Mouse (Mus musculus) mouse trophoblast stem cell (cell line): ENCODE measurements around the gene S100a5.

ENCODE experiments used
- in situ Hi-C, 2 experiments: fragments of 300-500 bp; cut with MseI, MboI; formaldehyde crosslinking; loops; 2 replicates in 1 of 2; 3 replicates in 1 of 2; pipeline ENCODE4 v1.15.1; 2025

S100a5 gene

DNA sequence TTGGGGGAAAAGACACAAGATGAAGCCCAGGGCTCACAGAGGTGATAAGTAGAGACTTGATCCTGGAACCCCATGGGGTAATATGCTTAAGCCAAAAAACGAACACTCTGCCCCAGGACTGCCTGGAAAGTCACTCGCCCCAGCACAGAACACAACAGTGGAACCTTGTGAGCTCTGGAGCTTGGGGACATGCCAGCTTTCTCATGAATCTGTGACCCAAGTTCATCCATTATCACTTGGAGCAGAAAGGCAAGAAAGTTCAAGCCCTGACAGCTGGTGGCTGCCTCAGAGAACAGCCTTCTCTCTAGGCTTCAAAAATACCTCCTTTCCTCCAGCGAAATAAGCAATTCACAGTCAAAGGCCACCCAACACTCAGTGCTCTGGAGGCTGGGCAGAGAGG is 8.9 kb upstream of the S100a5 start:
- in situ Hi-C loops = no loop called here

DNA sequence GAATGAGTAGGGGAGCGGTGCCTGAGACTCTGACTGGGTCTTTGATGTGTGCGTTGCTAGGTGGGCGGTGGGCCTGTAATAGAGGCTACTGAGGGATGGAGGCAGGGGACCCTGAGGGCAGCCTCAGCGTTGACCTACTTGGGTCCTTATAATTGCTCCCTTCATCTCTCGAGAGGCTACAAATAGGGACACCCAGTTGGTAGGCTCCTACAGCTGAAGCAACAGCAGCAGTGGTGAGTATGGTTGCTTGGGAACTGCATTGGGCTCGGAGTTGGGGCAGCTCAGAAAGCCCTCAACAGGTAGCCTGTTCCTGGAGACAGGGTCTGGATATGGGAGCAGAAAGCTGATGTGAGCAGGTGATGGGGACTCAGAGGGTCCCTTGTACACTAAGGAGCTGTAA is 8.3 kb upstream of the S100a5 start:
- in situ Hi-C loops = no loop called here

DNA sequence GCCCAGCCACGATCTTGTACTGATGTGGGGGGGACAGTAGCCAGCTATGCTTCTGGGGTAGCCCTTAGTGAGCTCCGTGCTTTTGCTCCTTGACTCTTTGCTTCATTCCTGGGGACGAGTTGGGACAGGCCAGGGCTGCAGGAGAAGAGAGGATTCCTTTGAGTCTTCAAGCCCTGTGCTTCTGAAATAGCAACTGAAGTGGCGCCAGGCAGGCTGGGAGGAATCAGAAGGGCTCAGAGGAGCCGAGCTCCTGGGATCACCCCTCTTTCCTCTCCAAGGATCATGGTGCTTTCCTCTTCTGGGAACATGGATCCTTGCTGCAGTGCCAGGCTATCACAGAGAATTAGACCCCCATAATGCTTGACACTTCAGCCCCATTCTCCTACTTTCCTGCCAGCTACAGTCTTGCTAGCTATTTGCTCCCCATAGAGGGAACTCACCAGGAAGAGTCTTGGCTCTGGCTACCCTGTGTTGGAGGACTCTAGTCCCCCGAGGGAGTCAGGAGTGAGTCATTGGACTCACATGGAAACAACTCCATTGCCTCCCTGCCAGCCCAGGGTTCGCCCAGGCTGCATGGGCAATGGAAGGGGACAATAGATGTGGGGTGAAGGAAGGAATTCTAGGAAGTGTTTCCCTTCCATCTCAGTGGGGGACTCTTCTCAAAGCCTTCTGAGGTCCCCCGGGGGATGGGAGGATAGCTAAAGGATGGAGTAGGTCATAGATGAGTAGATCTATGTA is 7.7 kb upstream of the S100a5 start:
- in situ Hi-C loops = no loop called here

DNA sequence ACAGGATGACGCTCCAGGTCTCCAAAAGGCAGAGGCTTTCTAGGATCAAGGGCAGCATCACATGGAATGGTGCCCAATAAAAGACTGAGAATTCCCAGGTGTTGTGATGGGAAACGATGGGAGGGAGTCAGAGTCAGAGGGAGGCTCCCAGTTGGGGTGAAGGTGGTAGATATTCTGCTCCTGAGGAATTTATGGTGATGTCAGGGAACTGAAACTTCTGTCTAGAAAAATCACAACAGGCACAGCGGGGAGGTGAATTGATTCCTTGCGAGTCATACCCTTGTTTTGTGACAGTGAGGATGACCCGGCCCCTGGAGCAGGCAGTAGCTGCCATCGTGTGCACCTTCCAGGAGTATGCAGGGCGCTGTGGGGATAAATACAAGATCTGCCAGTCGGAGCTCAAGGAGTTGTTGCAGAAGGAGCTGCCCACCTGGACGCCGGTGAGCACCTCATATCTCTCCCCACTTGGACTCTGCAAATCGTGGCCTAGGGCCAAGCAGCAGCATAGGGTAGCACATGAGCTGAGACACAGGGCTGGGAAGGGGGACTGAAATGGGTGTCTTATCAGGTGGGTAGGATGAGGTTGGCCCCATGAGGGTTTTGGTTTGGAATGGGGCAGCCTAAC is 6.7 kb upstream of the S100a5 start, which contains the start of gene Gm42674:
TSS of gene Gm42674 (plus strand) at position 419 of the 625 bp plus-strand sequence.
- in situ Hi-C loops = no loop called here

DNA sequence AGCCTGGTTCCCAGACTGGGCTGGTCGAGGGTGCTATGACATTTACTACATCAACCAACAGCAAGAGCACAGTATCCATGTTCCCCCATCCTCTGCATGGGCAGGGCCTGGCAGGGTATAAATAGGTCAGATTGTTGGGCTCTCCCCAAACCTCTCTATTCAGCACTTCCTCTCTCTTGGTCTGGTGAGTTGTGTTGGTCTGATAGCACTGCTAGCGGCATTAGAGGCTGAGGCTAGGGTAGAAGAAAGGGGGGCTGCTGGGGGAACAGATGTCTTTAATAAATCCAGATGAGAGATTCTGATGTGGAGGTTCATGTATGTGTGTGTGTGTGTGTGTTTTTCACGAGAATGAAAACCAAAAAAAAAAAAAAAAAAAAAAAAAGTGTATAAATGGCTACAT is 4.7 kb upstream of the S100a5 start, which contains the start of gene S100a4:
TSS of gene S100a4 (plus strand) at position 149 of the 400 bp plus-strand sequence.
- in situ Hi-C loops = no loop called here

DNA sequence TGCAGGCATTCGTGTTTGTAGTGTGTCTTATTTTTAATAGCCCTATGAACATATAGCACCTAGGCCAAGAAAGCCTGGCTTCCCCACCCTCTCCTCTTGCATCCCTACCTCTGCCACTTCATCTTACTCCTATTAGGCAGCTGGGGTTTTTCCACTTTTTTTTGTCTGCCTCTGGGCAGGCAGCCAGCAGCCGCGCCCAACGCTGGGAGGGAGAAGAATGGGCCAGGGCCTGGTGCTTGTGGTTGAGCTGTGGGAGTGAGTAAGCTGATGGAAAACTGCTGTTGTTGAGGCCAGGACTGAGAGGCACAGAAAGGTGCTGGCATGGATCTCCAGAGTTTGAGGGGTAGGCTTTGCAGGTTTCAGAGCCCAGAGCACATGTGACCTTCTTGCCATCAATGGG is 3.9 kb upstream of the S100a5 start:
- in situ Hi-C loops = no loop called here

DNA sequence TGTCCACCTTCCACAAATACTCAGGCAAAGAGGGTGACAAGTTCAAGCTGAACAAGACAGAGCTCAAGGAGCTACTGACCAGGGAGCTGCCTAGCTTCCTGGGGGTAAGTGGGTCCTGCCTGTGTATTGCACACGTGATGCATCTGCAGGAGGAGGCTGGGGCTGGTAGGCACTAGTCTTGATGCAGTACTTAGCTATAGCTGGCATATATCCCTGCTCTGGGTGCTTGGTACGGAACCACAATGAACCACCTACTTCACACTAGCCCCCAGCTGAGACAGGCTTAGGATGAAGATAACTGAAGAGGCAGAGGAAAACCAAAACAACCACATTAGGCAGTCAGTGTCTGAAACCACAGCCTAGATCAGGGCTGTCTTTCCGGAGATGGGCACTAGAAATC is 3.3 kb upstream of the S100a5 start:
- in situ Hi-C loops = no loop called here

DNA sequence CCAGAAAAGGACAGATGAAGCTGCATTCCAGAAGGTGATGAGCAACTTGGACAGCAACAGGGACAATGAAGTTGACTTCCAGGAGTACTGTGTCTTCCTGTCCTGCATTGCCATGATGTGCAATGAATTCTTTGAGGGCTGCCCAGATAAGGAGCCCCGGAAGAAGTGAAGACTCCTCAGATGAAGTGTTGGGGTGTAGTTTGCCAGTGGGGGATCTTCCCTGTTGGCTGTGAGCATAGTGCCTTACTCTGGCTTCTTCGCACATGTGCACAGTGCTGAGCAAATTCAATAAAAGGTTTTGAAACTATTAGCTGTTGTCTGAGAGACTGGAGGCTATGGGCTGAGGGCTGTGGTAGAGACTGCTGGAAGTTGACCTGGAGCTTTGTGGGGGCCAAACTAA is 2.6 kb upstream of the S100a5 start:
- in situ Hi-C loops = no loop called here

DNA sequence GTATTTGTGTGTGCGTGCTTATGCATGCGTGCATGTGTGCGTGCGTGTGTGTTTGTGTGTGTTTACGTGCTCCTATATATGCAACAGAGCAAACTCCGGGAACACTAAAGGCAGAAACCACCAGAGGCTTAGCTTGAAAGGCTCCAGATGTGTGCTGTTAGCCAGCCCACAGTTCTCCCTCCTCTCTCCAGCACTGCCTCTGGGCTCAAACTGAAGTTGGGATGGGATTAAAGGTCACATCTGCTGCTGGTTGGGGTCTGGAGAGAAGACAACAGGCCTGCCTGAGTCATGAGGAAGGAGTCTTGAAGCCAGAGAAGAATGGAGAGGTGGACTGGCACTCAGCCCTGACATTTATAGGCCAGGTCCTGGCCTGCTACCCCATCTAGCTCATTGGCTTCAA is 2.1 kb upstream of the S100a5 start:
- in situ Hi-C loops = no loop called here

DNA sequence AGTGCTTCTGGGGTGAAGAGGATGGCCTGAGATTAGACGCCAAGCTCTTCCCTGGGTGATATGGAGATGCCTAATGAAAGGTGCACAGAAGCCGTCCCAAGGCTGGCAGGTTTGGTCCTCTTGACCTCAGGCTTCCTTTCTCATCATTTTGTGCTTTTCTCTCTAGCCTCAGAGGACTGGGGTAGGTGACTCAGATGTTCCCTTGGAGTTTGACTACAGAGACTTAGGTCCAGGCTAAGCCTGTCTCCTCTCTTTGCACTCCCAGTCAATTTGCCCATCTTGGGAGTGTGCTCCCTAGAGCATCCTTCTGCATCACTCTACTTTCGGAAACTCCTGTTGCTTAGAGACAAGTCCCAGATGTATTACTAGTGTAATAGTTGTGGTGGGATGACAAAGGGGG is 962 bp upstream of the S100a5 start:
- in situ Hi-C loops = no loop called here

DNA sequence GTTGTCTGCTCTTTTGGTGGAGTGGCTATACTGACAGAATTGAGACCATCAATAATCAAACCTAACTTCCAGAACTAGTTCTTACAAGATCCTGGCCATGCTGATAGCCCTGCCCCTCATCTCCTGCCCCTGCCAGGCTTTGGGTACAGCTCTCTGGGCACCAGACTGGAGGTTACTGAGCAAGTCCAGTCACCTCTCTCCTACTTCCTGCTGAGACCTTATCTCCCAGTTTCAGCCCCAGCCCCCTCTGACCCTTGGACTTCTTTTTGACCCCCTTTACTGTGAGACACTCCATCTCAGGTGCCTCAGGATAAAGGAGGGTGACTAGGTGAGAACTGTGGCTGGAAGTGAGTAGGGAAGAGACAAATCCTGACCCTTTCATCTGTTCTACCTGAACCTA is 779 bp downstream of the S100a5 start:
- in situ Hi-C loops = no loop called here

DNA sequence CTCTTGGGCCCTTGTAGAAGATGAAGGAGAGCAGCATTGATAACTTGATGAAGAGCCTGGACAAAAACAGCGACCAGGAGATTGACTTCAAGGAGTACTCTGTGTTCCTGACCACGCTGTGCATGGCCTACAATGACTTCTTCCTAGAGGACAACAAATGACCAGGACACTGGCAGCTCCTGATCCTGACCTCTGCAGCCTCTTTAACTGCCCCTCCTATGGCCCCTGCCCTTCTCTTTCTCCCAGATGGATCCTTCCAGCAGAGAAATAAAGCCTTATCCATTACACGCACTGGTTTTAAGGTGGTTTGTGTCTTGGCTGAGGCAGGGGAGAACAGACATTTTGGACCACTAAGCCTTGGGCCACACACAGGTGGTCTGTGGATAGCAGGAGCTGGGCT is 3.2 kb downstream of the S100a5 start:
- in situ Hi-C loops = no loop called here

DNA sequence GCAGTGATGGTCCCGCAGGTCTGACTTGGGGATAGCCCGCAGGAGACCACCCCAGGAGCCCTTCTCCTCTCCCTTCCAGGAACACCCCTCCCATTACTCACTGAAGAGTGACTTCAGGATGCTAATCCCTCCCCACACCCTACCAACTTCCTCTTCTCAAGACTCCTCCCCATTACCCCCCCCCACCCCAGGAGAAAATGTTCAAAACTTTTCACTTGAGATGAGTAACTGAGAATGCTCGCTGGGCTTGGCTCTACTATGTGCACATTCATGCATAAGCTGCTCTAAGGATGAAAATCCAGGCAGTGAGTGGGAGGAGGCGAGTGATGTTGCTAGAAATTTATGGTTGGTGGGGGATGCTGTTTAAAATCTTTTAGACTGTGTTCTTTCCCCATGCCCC is 3.7 kb downstream of the S100a5 start:
- in situ Hi-C loops = no loop called here

DNA sequence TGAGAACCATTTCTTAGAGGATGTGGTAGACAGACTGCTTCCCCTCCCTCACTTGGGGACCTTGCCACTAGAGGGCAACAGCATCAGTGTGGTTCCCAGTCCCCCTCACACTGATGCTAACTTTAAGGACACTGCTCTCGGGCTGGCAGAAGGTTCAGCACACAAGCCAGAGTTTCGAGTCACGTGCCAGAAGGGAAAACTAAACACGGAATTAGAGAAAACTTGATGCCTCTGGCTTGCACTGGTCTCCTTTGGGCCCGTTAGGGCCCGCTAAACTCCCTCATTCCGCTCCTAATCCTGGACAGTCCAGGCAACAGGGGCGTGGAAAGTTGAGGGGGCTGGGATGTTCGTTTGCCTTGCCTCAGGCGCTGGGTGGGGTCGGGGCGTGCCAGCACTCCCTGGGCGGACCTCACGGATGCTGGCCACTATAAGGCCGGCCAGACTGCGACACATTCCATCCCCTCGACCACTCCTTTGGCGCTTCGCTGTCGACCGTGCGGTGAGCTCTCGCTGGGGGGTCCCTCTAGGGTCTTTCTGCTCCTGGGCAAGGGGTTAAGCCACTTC is 4.5 kb downstream of the S100a5 start, which contains the start of gene S100a6:
TSS of gene S100a6 (plus strand) at position 155 of the 564 bp plus-strand sequence.
- in situ Hi-C loops = no loop called here

DNA sequence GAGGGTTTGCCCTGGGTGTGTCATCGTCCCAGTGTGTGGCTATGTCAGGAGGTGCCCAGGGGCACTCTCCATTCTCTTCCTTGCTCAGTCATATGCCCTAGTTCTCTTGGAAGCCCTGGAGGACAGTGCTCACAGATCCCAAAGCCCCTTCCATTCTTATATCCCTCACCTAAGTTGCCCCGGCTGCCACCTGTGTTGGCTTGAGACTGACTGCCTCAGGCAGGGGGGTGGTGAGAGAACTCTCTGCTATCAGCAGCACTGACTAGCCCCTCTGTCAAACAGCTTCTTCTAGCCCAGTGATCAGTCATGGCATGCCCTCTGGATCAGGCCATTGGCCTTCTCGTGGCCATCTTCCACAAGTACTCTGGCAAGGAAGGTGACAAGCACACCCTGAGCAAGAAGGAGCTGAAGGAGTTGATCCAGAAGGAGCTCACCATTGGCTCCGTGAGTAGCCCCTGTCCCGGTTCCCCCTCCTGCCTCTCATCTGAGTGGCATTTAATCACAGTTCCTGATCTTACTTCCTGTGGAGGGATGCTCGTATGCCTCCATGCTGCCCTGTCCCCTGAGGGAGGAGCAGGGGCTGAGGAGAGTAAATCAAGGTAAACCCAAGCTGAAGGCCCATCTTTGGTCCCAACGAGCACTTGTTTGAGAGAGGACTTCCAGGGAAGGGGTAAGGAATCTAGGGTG is 5.3 kb downstream of the S100a5 start:
- in situ Hi-C loops = no loop called here

DNA sequence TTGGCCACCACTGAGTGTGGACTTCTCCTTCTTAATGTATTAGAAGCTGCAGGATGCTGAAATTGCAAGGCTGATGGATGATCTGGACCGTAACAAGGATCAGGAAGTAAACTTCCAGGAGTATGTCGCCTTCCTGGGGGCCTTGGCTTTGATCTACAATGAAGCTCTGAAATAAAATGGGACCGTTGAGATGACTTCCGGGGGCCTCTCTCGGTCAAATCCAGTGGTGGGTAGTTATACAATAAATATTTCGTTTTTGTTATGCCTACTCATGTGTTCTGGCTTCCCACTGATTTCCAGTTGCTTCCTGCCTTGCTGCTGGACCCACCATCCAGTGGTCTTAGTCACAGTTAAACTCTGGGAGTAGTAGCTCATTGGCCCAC is 5.8 kb downstream of the S100a5 start:
- in situ Hi-C loops = no loop called here

DNA sequence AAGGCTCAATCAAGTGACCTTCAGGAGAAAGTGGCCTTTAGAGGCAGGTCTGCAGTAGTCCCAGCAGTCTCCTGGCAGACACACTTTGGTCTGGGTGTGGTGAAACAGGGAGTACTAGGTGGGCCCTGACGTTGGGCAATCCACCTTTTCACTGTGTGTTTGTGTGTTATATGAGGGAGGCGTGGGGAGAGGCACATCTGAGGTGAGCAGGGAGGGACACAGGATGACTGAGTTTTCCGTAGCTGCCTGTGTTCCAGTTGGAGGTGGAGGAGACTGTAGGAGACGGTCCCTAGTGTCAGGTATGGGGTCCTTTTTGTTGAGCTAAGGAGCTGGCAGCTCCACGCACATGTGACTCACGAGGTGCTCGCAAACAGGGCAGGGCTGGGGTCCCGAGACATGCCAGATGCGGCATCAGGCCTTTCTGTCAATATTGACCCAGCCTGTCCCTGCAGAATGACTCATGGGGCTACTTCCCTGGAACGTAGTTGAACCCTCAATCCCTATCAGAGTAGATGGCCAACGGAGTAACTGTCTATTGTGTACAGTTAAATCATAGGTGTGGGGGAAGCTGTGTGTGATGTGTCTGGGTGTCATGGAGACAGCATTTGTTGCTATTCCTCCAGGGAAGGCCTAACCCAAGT is 6.4 kb downstream of the S100a5 start:
- in situ Hi-C loops = loop anchor here in 1 of 2 experiments (5.0 kb wide), 1 partner anchor 32 kb away; no protein-coding TSS in a partner anchor

DNA sequence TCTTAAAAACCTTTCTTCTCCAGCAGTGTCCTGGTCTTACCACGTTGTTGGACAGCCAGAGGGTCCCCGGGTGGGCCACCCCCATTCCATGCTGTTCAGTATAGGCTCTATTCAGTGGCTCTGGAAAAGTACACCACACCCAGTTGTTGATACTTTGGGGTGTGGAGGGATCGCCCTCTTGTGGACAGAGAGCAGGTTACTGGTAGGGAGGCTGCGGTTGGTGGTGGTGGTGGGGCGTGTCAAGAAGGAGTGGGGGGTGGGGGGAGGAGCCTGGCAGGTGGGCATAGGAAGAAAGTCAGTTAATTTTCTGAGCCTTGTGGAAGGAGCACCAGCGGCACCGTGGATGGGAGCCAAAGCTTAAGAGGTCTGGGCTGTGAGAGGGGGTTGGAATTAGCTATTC is 7.1 kb downstream of the S100a5 start:
- in situ Hi-C loops = loop anchor here in 1 of 2 experiments (5.0 kb wide), 1 partner anchor 33 kb away; no protein-coding TSS in a partner anchor

DNA sequence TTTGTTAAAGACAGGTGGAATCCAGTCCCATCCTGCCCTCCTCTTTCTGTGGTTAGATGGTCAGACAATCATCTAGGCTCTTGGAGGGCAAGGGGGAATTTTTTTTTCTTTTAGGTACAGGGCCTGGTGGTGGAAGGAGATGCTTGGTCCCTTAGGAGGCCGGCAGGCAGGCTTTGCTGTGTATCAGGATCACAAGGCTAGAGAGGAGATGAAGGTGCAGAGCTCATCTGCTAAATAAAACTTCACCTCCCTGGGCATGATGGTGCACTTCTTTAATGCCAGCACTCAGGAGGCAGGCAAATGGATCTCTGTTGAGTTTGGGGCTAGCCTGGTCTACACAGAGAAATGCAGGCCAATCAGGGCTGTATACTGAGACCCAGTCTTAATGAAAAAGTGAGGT is 7.6 kb downstream of the S100a5 start:
- in situ Hi-C loops = loop anchor here in 1 of 2 experiments (5.0 kb wide), 1 partner anchor 34 kb away; no protein-coding TSS in a partner anchor

DNA sequence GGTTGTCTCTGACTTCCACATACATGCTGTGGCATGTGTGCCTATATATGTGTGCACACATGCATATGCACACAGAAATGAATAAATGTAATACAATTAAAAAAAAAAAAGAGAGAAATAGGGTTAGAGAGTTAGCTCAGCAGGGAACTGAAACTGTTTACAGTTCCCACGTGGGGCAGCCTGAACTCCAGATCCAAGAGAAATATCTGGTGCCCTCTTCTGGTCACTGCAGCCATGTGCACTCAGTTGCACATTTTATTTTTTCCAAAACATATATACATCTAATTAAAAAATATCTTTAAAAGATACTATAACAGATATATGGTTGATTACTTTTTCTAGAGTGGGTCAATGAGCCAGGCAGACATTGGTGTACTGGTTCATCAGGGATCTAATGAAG is 9.3 kb downstream of the S100a5 start:
- in situ Hi-C loops = loop anchor here in 1 of 2 experiments (5.0 kb wide), 1 partner anchor 35 kb away; no protein-coding TSS in a partner anchor

DNA sequence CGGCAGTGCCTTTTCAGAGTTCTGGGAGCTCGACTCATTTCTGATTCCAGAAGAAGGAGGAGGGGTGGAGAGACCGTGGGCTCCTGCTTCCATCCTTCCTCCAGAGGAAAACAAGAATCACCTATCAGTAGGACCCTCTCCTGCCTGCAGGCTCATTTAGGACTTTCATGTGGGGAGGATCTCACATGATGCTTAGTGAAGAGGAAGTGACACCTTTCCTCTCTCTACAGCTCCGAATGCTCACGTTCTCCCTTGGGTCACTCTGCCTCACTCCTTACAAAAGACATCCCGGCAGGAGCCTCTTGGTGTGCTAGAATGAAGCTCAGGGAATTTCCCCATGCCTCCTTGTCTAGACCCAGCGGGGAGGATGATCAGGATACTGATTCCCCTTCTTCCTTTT is 13.2 kb downstream of the S100a5 start:
- in situ Hi-C loops = loop anchor here in 1 of 2 experiments (10.0 kb wide), 1 partner anchor 107 kb away; the partner anchor contains the start of genes S100a1 and S100a13
